Mouse (Mus musculus) midbrain, embryonic 11.5 days (tissue): ENCODE measurements around the gene Lhx3. TPM values are rescaled to one million over a fixed set of nuclear protein-coding genes. Genes with fewer than 3 reads are reported as not detected.
A peak's percentile ranks its signal among the peaks of the same experiment; 100 is the strongest.

ENCODE experiments used
- ATAC-seq: fragments of 200-750 bp; cut with Nextera tagmentation; 2 replicates; pipeline ENCODE4 v1.8.0; 2017; ENCODE audit warnings: moderate TSS enrichment, moderate library complexity; ENCODE audit not compliant: low FRiP score
- DNase-seq: peaks from one replicate; pipeline ENCODE4 v3.0.0; 2015; ENCODE audit warnings: low spot score; ENCODE audit errors: missing footprints
- H3K27ac ChIP-seq: fragments of 300-500 bp; sonication (generic); 2 replicates; pipeline ENCODE4 v1.5.1; 2014; ENCODE audit warnings: low read depth, low read length
- H3K27me3 ChIP-seq: fragments of 300-500 bp; sonication (generic); 2 replicates; pipeline ENCODE4 v1.6.1; 2014; ENCODE audit warnings: mild to moderate bottlenecking, low read length, moderate library complexity, mixed read lengths; ENCODE audit not compliant: control insufficient read depth, insufficient read depth
- H3K36me3 ChIP-seq: fragments of 300-500 bp; sonication (generic); 2 replicates; pipeline ENCODE4 v1.6.1; 2014; ENCODE audit warnings: mild to moderate bottlenecking, low read length, moderate library complexity, mixed read lengths; ENCODE audit not compliant: control insufficient read depth, insufficient read depth
- H3K4me1 ChIP-seq: fragments of 300-500 bp; sonication (generic); 2 replicates; pipeline ENCODE4 v1.6.1; 2014; ENCODE audit warnings: low read length; ENCODE audit not compliant: control insufficient read depth, insufficient read depth
- H3K4me2 ChIP-seq: fragments of 300-500 bp; sonication (generic); 2 replicates; pipeline ENCODE4 v1.6.1; 2014; ENCODE audit warnings: mild to moderate bottlenecking, moderate library complexity
- H3K4me3 ChIP-seq: fragments of 300-500 bp; sonication (generic); 2 replicates; pipeline ENCODE4 v1.5.1; 2014; ENCODE audit warnings: low read depth, low read length
- H3K9ac ChIP-seq: fragments of 300-500 bp; sonication (generic); 2 replicates; pipeline ENCODE4 v1.6.1; 2014; ENCODE audit warnings: low read length
- H3K9me3 ChIP-seq: fragments of 300-500 bp; sonication (generic); 2 replicates; pipeline ENCODE4 v1.6.1; 2016; ENCODE audit warnings: low read length; ENCODE audit not compliant: control insufficient read depth
- WGBS: fragments of 180-500 bp; shearing (Covaris S2); extraction: QIAGEN DNeasy Blood & Tissue Kit; methylation state at CpG from one replicate; pipeline ENCODE4 v1.1.7; 2014; 5-methylcytosine and 5-hydroxymethylcytosine counted together
- polyA plus RNA-seq: library from polyadenylated mRNA; unstranded; fragments of >200 nt; fragmentation: Nextera tagmentation; extraction: Ambion mirVana; gene quantifications from 2 replicates; pipeline ENCODE4 v1.2.1, GENCODE M21; 2014

Gene Lhx3
- polyA plus RNA-seq, 1 experiment from 2014 or later = 0.10 TPM

DNA sequence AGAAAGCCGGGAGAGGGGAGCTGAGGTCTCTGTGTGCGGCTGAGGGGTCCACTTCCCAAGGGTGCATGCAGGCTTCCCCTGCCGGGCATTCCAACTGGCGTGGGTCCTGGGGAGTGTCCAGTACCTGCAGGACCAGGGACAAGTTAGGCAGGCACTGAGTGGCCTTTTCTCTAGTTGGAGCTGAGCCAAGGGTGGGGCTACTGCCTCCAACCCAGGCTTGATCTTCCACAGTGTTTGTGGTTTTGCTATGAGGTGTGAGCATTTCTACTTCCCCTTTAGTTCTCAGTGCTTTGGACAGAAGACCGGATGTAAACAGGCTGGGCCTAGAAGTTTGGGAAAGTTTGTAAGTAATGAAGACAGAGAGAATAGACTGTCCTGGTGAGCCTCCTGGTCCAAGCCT, 19.6 kb downstream of the Lhx3 start:
- peaks cover 4% of the 10 kb centered on the region; the same call in 1 of the 2 replicates for H3K27me3 ChIP-seq
- no peak overlapping the region for H3K27ac ChIP-seq
- DNase-seq (no peak), ATAC-seq (no peak)
- no peaks in the 10 kb centered on the region for H3K36me3 ChIP-seq
- no peaks in the 10 kb centered on the region for H3K9me3 ChIP-seq
- no peaks in the 10 kb centered on the region for H3K4me1 ChIP-seq
- H3K4me2 ChIP-seq = no peak overlapping the region
- H3K4me3 ChIP-seq = no peak overlapping the region
- 82% methylated on average over 5 of the region's 5 CpGs for WGBS
- no peak overlapping the region for H3K9ac ChIP-seq

DNA sequence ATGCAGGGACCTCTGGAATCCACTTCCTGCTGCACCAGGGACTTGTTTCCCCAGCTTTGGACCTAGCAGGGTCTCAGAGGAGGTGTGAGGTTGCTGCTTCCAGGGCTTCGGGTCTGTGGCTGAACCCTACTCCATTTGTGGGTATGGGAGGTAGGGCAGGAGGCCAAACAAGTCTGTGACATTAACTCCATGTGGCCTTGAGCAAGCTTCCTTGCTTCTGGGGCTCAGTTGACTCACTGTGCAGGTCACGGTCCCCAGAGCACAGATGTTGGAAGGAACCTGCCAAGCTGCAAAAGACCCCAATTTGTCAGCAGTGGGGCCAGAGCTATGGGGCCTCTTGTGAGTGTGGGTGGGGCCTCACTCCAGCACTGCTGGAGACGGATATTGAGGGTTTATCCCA, 23.7 kb downstream of the Lhx3 start:
- H3K4me2 ChIP-seq = no peak overlapping the region
- no peak for ATAC-seq
- H3K27me3 ChIP-seq = no peaks in the 10 kb centered on the region

GRCm38 (mm10) chr2:26182646-26183045, 25.4 kb downstream of the Lhx3 start:
- no peak overlapping the region for H3K4me3 ChIP-seq
- no peaks in the 10 kb centered on the region for H3K27me3 ChIP-seq
- H3K27ac ChIP-seq = no peak overlapping the region
- DNase-seq (no peak), ATAC-seq (peak; percentile 27; the same call in 1 of the 2 replicates)
- H3K36me3 ChIP-seq = no peaks in the 10 kb centered on the region
- H3K9me3 ChIP-seq = no peaks in the 10 kb centered on the region
- H3K4me2 ChIP-seq = no peak overlapping the region
- 23% methylated on average over 6 of the region's 6 CpGs for WGBS
- no peaks in the 10 kb centered on the region for H3K4me1 ChIP-seq
- H3K9ac ChIP-seq = no peak overlapping the region

More for the DNA sequence above, 23.7 kb downstream of the Lhx3 start:
- Histone ChIP-seq H3K4me1 (no peaks in the 10 kb centered on the region), H3K36me3 (no peaks in the 10 kb centered on the region), H3K9ac (no peak overlapping the region), H3K4me3 (no peak overlapping the region), H3K27ac (no peak overlapping the region), H3K9me3 (no peaks in the 10 kb centered on the region)
- no peak for DNase-seq
- WGBS = 63% methylated on average over 3 of the region's 3 CpGs

DNA sequence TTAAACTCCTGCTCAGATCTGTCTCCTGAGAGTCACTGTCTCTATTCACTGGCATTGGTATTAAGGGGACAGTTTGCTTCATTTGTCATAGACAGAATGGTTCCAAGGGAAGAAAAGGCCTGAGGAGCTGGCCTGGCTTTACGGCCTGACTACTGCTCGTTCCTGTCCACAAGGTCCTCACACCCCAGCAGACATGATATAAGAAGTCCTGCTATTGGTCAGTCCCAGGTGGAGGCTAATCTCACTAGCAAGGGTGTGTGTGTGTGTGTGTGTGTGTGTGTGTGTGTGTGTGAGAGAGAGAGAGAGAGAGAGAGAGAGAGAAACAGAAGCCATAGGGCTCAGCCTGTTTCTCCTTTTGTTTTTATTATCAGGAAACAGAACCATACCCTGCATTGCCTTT, 30.9 kb downstream of the Lhx3 start:
- Histone ChIP-seq H3K9ac (no peak overlapping the region), H3K4me3 (no peak overlapping the region), H3K36me3 (no peaks in the 10 kb centered on the region), H3K4me1 (peaks cover 6% of the 10 kb centered on the region; the same call in 1 of the 2 replicates), H3K27ac (no peak overlapping the region), H3K9me3 (no peaks in the 10 kb centered on the region), H3K4me2 (no peak overlapping the region), H3K27me3 (no peaks in the 10 kb centered on the region)
- WGBS = 42% methylated on average over 2 of the region's 2 CpGs
- ATAC-seq (no peak), DNase-seq (no peak)

- Histone ChIP-seq H3K9me3 (no peaks in the 10 kb centered on the region), H3K9ac (no peak overlapping the region), H3K36me3 (no peaks in the 10 kb centered on the region), H3K4me1 (peaks cover 6% of the 10 kb centered on the region; the same call in 1 of the 2 replicates), H3K27ac (no peak overlapping the region), H3K4me2 (no peak overlapping the region), H3K4me3 (no peak overlapping the region), H3K27me3 (no peaks in the 10 kb centered on the region)
- ATAC-seq (no peak), DNase-seq (no peak)
- WGBS = 50% methylated on average over 5 of the region's 5 CpGs
These were observed 31.4 kb downstream of the Lhx3 start for GRCm38 (mm10) chr2:26176731-26177130.

DNA sequence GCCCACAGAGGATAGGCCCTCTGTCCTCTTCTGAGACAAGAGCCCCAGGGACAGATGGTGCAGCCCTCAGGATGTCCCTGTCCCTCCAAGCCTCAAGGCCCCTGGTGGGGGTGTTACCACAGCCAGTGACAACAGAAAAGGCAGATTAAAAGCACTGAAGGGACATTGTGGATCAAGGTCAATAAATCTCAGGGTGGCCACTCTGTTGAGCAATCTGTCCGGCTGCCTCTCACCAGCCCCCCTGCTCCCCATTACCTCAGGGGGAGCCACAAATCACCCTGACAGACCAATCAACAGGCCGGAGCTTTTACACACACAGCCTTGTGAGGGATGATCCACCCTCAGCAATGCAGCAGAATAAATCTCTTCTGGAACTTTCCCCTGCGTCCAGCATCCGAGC, 32.9 kb downstream of the Lhx3 start:
- Histone ChIP-seq H3K9me3 (no peaks in the 10 kb centered on the region), H3K27ac (no peak overlapping the region), H3K9ac (no peak overlapping the region), H3K27me3 (no peaks in the 10 kb centered on the region), H3K4me1 (peaks cover 6% of the 10 kb centered on the region; the same call in 1 of the 2 replicates), H3K4me2 (no peak overlapping the region), H3K36me3 (no peaks in the 10 kb centered on the region), H3K4me3 (no peak overlapping the region)
- no peak for DNase-seq
- no peak for ATAC-seq
- 45% methylated on average over 4 of the region's 4 CpGs for WGBS

DNA sequence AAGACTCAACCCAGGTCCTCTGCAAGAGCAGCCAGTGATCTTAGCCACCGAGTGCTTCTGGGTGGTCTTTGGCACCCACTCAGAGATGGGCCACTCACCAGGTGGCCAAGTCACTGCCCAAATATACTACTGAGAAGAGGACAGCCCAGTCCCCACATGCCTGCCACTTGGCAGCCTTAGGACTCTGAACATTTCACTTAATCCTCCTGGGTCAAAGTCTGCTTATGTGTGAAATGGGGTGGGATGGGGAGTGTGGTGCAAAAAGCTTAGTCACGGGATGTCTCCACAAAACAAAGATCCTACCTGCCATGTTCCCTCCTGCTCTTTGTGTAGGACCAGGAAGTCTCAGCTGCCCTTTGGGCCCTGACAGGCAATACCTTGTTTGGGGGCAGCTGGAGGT, 35.9 kb downstream of the Lhx3 start:
- Histone ChIP-seq H3K36me3 (no peaks in the 10 kb centered on the region), H3K27ac (no peak overlapping the region), H3K4me3 (no peak overlapping the region), H3K4me1 (peaks cover 16% of the 10 kb centered on the region), H3K9me3 (no peaks in the 10 kb centered on the region), H3K27me3 (no peaks in the 10 kb centered on the region), H3K4me2 (no peak overlapping the region), H3K9ac (no peak overlapping the region)
- 81% methylated on average over 2 of the region's 2 CpGs for WGBS
- ATAC-seq = no peak
- no peak for DNase-seq

DNA sequence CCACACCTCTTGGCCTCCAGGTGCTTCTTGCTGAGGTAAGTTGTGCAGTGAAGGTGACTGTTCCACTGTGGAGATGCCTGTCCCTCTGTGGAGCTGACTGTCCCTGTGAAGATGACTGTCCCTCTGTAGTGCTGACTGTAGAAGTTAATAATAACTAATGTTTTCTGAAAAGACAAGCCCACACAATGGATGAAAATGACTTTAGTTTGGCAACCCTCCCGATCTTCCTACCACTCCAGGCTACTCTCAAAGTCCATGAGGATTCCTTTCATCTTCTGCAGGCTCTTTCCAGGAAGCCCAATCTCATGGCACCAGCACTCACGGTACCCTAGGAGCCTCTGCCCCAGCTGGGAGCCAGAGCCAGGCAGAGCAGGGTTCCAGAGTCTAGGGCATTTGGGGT, 37.7 kb downstream of the Lhx3 start:
- Histone ChIP-seq H3K9me3 (no peaks in the 10 kb centered on the region), H3K4me1 (peaks cover 11% of the 10 kb centered on the region), H3K36me3 (no peaks in the 10 kb centered on the region), H3K4me3 (no peak overlapping the region), H3K27ac (no peak overlapping the region), H3K27me3 (no peaks in the 10 kb centered on the region), H3K4me2 (no peak overlapping the region), H3K9ac (no peak overlapping the region)
- ATAC-seq (no peak), DNase-seq (no peak)
- 56% methylated on average over 2 of the region's 2 CpGs for WGBS

DNA sequence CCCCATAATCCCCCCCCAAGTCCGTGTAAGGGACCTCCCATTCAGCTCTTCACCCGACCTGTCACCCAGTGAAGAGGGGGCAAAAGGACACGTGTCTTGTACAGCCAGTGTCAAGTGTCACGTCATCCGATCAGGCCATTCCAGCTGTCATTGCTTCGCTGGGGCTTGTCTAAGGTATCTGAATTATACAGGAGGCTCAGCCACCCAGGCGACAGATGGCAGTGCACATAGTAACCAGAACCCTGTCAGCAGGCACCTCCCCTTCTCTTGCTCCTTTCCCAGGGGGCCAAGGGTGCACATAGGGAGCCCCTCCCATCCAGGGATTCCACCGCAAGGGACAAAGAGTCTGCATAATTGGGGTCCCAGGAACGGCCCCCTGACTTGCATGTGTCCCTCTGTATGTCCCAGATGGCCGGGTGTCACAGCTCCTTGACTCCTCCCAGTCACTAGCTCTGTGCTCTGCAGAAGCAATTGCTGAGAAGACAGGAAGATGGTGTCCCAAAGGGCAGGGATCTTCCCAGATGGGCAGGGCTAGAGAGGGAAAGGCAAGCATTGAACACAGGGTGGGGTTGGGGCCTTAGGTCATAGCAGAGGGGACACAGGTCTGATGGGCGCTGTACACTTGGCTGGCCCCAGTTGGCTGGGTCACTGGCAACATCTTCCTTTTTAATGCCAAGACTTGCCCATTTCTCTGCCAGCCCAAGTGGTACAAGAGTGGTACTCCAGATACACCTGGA, 39.1 kb downstream of the Lhx3 start:
- Histone ChIP-seq H3K4me2 (no peak overlapping the region), H3K27me3 (no peaks in the 10 kb centered on the region), H3K9me3 (no peaks in the 10 kb centered on the region), H3K27ac (no peak overlapping the region), H3K36me3 (no peaks in the 10 kb centered on the region), H3K4me1 (peaks cover 10% of the 10 kb centered on the region), H3K9ac (no peak overlapping the region), H3K4me3 (no peak overlapping the region)
- ATAC-seq (peak; percentile 54), DNase-seq (no peak)
- WGBS = 32% methylated on average over 11 of the region's 11 CpGs
